Mouse (Mus musculus) myocyte (in vitro differentiated cells): Measurements from ENCODE around the gene Mtm1.
"Not testable (repeated sequence)": the region's sequence is repeated elsewhere in the genome, so short reads cannot be mapped to it uniquely, and the experiment has no call there.

Experiments
- CEBPB ChIP-seq: IDR thresholded peaks from 2 replicates; pipeline ENCODE4 v1.6.1; 2011; ENCODE audit warnings: mild to moderate bottlenecking, moderate library complexity; ENCODE audit not compliant: poor library complexity, insufficient read depth, severe bottlenecking
- E2F4 ChIP-seq: IDR thresholded peaks from one replicate; pipeline ENCODE4 v1.6.1; 2011; ENCODE audit warnings: mild to moderate bottlenecking, control low read depth, moderate library complexity; ENCODE audit not compliant: insufficient read depth
- MAX ChIP-seq: IDR thresholded peaks from one replicate; pipeline ENCODE4 v1.6.1; 2011; ENCODE audit warnings: low read depth, mild to moderate bottlenecking, control low read depth
- MYOD1 ChIP-seq, 3 experiments: IDR thresholded peaks; one replicate each; pipeline ENCODE4 v1.6.1; 2011; ENCODE audit warnings: control low read depth in 2 of 3, low read depth in 2 of 3, mild to moderate bottlenecking in 2 of 3, moderate library complexity in 1 of 3; ENCODE audit not compliant: insufficient read length in 2 of 3, control insufficient read depth in 1 of 3
- MYOG ChIP-seq, 3 experiments: IDR thresholded peaks; one replicate each; pipeline ENCODE4 v1.6.1; 2011; ENCODE audit warnings: control low read depth in 2 of 3, low read depth in 2 of 3, mild to moderate bottlenecking in 2 of 3; ENCODE audit not compliant: insufficient read length in 2 of 3, control insufficient read depth in 1 of 3, insufficient read depth in 1 of 3
- POLR2A ChIP-seq: IDR thresholded peaks from one replicate; pipeline ENCODE4 v1.6.1; 2011; ENCODE audit warnings: low read depth, mild to moderate bottlenecking, control low read depth, moderate library complexity; ENCODE audit not compliant: insufficient read length
- POLR2AphosphoS2 ChIP-seq: IDR thresholded peaks from one replicate; pipeline ENCODE4 v1.6.1; 2011; ENCODE audit warnings: low read depth, control low read depth; ENCODE audit not compliant: insufficient read length
- REST ChIP-seq: IDR thresholded peaks from one replicate; pipeline ENCODE4 v1.6.1; 2011; ENCODE audit warnings: mild to moderate bottlenecking, control low read depth, moderate library complexity; ENCODE audit not compliant: insufficient read depth, insufficient read length
- TCF12 ChIP-seq: IDR thresholded peaks from one replicate; pipeline ENCODE4 v1.6.1; 2011; ENCODE audit warnings: mild to moderate bottlenecking, control low read depth; ENCODE audit not compliant: poor library complexity, insufficient read depth, severe bottlenecking
- TCF3 ChIP-seq: IDR thresholded peaks from one replicate; pipeline ENCODE4 v1.6.1; 2011; ENCODE audit warnings: low read depth, control low read depth; ENCODE audit not compliant: insufficient read length
- USF1 ChIP-seq: IDR thresholded peaks from one replicate; pipeline ENCODE4 v1.6.1; 2011; ENCODE audit warnings: low read depth, mild to moderate bottlenecking, control low read depth, moderate library complexity

DNA sequence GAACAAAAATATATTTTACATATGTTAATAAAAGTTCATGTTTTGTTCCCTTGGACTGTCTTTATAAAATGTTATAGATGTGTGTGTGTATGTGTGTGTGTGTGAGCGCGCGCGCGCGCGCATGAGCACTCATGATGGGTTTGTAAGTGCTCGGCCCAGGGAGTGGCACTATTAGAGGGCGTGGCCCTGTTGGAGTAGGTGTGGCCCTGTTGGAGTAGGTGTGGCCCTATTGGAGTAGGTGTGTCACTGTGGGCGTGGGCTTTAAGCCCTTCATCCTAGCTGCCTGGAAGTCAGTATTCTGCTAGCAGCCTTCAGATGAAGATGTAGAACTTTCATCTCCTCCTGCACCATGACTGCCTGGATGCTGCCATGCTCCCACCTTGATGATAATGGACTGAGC lies 151.2 kb downstream of the Mtm1 start:
- not testable (repeated sequence) for TF ChIP-seq POLR2A; MYOG (IDR thresholded peaks at IDR 0.05; ENCODE audit: control insufficient read depth in 1 of 3, insufficient read depth in 1 of 3, insufficient read length in 2 of 3, low read depth in 2 of 3); E2F4; MAX; USF1; TCF3; POLR2AphosphoS2; TCF12; MYOD1 (IDR thresholded peaks at IDR 0.05; ENCODE audit: control insufficient read depth in 1 of 3, insufficient read length in 2 of 3, low read depth in 2 of 3); REST; CEBPB
